In the genomic region with DNA sequence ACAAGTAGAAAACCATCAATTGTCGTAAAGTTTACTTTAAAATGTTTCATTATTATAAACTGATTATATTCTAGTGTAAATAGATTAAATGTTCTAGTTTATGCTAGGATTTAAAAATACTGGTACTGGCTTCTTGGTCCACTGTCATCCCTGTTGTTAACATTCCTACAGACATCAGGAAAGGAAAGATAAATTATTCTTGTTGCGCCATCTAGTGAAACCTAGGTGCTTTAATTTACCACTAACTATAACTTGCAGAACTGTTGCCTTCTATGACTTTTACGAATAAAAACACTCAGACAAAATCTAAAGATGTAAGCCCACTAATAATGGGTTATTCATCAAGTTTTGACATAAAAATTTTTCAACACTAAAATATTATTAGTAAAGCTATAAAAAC, we compare ENCODE assay signal across 12 mouse cellular contexts.
DNase-seq lines count a peak whose midpoint lies in the region; ATAC-seq and TF ChIP-seq lines count a peak whose summit lies in the region.
"Had no signal": no experiment of that assay in that cellular context is flagged by ENCODE, and none has a peak within 500 bp of the region (broad histone marks: within the 10 kb centered on the region; RNA-seq: fewer than 3 reads in every experiment).

No protein-coding gene starts in this region.

- 72% methylated on average over 3 of the region's 3 CpGs for WGBS in embryonic facial prominence, embryonic 14.5 days

- dilution Hi-C loops in CH12.LX (cut with MboI; ENCODE audit: extremely low pct_ligation_motif_present, extremely low pct_unique_long_range_greater_than_20kb, low sequenced_read_pairs) = no loop called here

- no peaks in the 10 kb centered on the region for H3K4me1 ChIP-seq in CH12.LX (ENCODE audit: control insufficient read depth in 1 of 2, insufficient read depth in 2 of 2)
- H3K4me1 ChIP-seq in embryonic facial prominence, embryonic 14.5 days (ENCODE audit: control insufficient read depth, insufficient read depth, low read length) = no peaks in the 10 kb centered on the region
- H3K4me1 ChIP-seq: heart, embryonic 15.5 days; midbrain, embryonic 10.5 days had no signal

- ATAC-seq in embryonic facial prominence, embryonic 14.5 days (ENCODE audit: low read depth) = no peak

- no peak for TF ChIP-seq EP300 in CH12.LX (IDR thresholded peaks at IDR 0.05; ENCODE audit: low read length)

- H3K27me3 ChIP-seq in CH12.LX (replicated peaks) = no peaks in the 10 kb centered on the region
- no peaks in the 10 kb centered on the region for H3K27me3 ChIP-seq in embryonic facial prominence, embryonic 14.5 days (replicated peaks; ENCODE audit: control insufficient read depth, insufficient read depth, low read length)
- H3K27me3 ChIP-seq: heart, embryonic 15.5 days had no signal

- H3K9me3 ChIP-seq in CH12.LX (replicated peaks; ENCODE audit: low read length) = no peaks in the 10 kb centered on the region
- H3K9me3 ChIP-seq in embryonic facial prominence, embryonic 14.5 days (ENCODE audit: control insufficient read depth, low read length) = no peaks in the 10 kb centered on the region
- H3K9me3 ChIP-seq: heart, embryonic 15.5 days; midbrain, embryonic 10.5 days had no signal

- H3K79me2 ChIP-seq in CH12.LX (replicated peaks; ENCODE audit: control insufficient read depth, extremely low read depth, insufficient read depth, poor library complexity, severe bottlenecking) = no peaks in the 10 kb centered on the region

- intact Hi-C loops in gastrocnemius, adult 2 months (cut with DNase I) = loop anchor here (5.0 to 10.0 kb wide), 2 partner anchors 863 to 935 kb away; no protein-coding TSS in a partner anchor
- intact Hi-C loops in left cerebral cortex, adult 2 months (cut with DNase I) = loop anchor here (2.0 to 10.0 kb wide), 3 partner anchors 293 to 935 kb away; no protein-coding TSS in a partner anchor

- TF ChIP-seq POLR2A in CH12.LX (IDR thresholded peaks at IDR 0.05; ENCODE audit: low read depth, low read length) = no peak

- peak; percentile 48 for TF ChIP-seq CTCF in gastrocnemius, adult 2 months (IDR thresholded peaks at IDR 0.05)
- TF ChIP-seq CTCF in left cerebral cortex, adult 2 months (IDR thresholded peaks at IDR 0.05) = peak; percentile 52
- TF ChIP-seq CTCF in CH12.LX (conservative IDR thresholded peaks at IDR 0.05 in 1 of 2, IDR thresholded peaks at IDR 0.05 in 1 of 2; ENCODE audit: low read depth in 2 of 2, low read length in 2 of 2) = peak in 1 of 2 experiments; percentile 48; a peak in 2 of 4 replicates

- H3K4me2 ChIP-seq in CH12.LX (ENCODE audit: insufficient read depth, low read depth, poor library complexity, severe bottlenecking) = no peak overlapping the region
- H3K4me2 ChIP-seq in embryonic facial prominence, embryonic 14.5 days (ENCODE audit: low read depth, low read length) = no peak overlapping the region
- H3K4me2 ChIP-seq: heart, embryonic 15.5 days had no signal

- H3K27ac ChIP-seq in gastrocnemius, adult 2 months = no peak overlapping the region
- no peak overlapping the region for H3K27ac ChIP-seq in left cerebral cortex, adult 2 months
- H3K27ac ChIP-seq in CH12.LX (ENCODE audit: insufficient read depth, low read depth) = no peak overlapping the region
- H3K27ac ChIP-seq in embryonic facial prominence, embryonic 14.5 days (replicated peaks; ENCODE audit: low read depth, low read length) = no peak overlapping the region
- H3K27ac ChIP-seq: heart, embryonic 15.5 days; midbrain, embryonic 10.5 days had no signal

- DNase-seq in gastrocnemius, adult 2 months = no peak
- no peak for DNase-seq in gastrocnemius, adult 8-10 months (ENCODE audit: low spot score in 2 of 2)
- DNase-seq in left cerebral cortex, adult 2 months (ENCODE audit: extremely low spot score in 1 of 2, low spot score in 2 of 2) = no peak
- DNase-seq in left cerebral cortex, adult 8-10 months (ENCODE audit: low spot score in 2 of 2) = no peak
- no peak for DNase-seq in CH12.LX (ENCODE audit: extremely low read depth)
- DNase-seq in embryonic facial prominence, embryonic 14.5 days (ENCODE audit: low spot score) = peak; percentile 36
- DNase-seq in cerebellum, adult 8-10 months = no peak
- DNase-seq: kidney, postnatal 4 days; right cerebral cortex, adult 18-20 months had no signal

- in situ Hi-C loops in CH12.LX (cut with MboI; ENCODE audit: low pct_ligation_motif_present, low pct_unique_long_range_greater_than_20kb, low sequenced_read_pairs) = no loop called here

- no peak overlapping the region for H3K4me3 ChIP-seq in gastrocnemius, adult 2 months
- no peak overlapping the region for H3K4me3 ChIP-seq in left cerebral cortex, adult 2 months
- no peak overlapping the region for H3K4me3 ChIP-seq in CH12.LX (replicated peaks in 1 of 3; ENCODE audit: low read depth in 2 of 3, low read length in 2 of 3, poor library complexity in 1 of 3)
- no peak overlapping the region for H3K4me3 ChIP-seq in embryonic facial prominence, embryonic 14.5 days (ENCODE audit: low read depth, low read length)
- H3K4me3 ChIP-seq: erythroblast, embryonic 14.5 days; heart, embryonic 15.5 days; midbrain, embryonic 10.5 days had no signal

- H3K9ac ChIP-seq in CH12.LX (ENCODE audit: insufficient read depth, low read depth) = no peak overlapping the region
- no peak overlapping the region for H3K9ac ChIP-seq in embryonic facial prominence, embryonic 14.5 days (ENCODE audit: low read depth, low read length)
- H3K9ac ChIP-seq: heart, embryonic 15.5 days had no signal

- peak; percentile 50 for TF ChIP-seq RAD21 in CH12.LX (IDR thresholded peaks at IDR 0.05; ENCODE audit: low read depth, low read length)

- no peaks in the 10 kb centered on the region for H3K36me3 ChIP-seq in CH12.LX (replicated peaks in 1 of 2; ENCODE audit: control insufficient read depth in 1 of 2, insufficient read depth in 1 of 2, low read length in 1 of 2)
- H3K36me3 ChIP-seq in embryonic facial prominence, embryonic 14.5 days (ENCODE audit: control insufficient read depth, insufficient read depth, low read length) = no peaks in the 10 kb centered on the region
- H3K36me3 ChIP-seq: heart, embryonic 15.5 days; midbrain, embryonic 10.5 days had no signal

TF ChIP-seq in CH12.LX, 34 proteins besides CTCF, POLR2A, EP300 and RAD21:
- TF ChIP-seq SMC3 (IDR thresholded peaks at IDR 0.05; ENCODE audit: low read depth, low read length) (peak; percentile 29), ZKSCAN1 (IDR thresholded peaks at IDR 0.05; ENCODE audit: borderline replicate concordance, low read depth, low read length) (no peak)
